Mouse (Mus musculus) heart, embryonic 13.5 days (tissue): ENCODE measurements around the gene Zfp646. TPM values are rescaled to one million over a fixed set of nuclear protein-coding genes. Genes with fewer than 3 reads are reported as not detected.

ENCODE experiments used
- ATAC-seq: fragments of 200-750 bp; cut with Nextera tagmentation; 2 replicates; pipeline ENCODE4 v1.8.0; 2017; ENCODE audit warnings: moderate TSS enrichment; ENCODE audit not compliant: insufficient number of reproducible peaks, low FRiP score, low TSS enrichment; ENCODE audit errors: extremely low read depth
- H3K27ac ChIP-seq: fragments of 300-500 bp; sonication (generic); replicated peaks from 2 replicates; pipeline ENCODE4 v1.5.1; 2015; ENCODE audit warnings: moderate library complexity, mild to moderate bottlenecking, inconsistent platforms
- H3K27me3 ChIP-seq: fragments of 300-500 bp; sonication (generic); replicated peaks from 2 replicates; pipeline ENCODE4 v1.6.1; 2015; ENCODE audit warnings: mild to moderate bottlenecking, inconsistent platforms
- H3K36me3 ChIP-seq: fragments of 300-500 bp; sonication (generic); 2 replicates; pipeline ENCODE4 v1.6.1; 2015; ENCODE audit warnings: mild to moderate bottlenecking, inconsistent platforms
- H3K4me1 ChIP-seq: fragments of 300-500 bp; sonication (generic); 2 replicates; pipeline ENCODE4 v1.6.1; 2015; ENCODE audit warnings: inconsistent platforms
- H3K4me2 ChIP-seq: fragments of 300-500 bp; sonication (generic); 2 replicates; pipeline ENCODE4 v1.6.1; 2015; ENCODE audit warnings: inconsistent platforms, mild to moderate bottlenecking, moderate library complexity
- H3K4me3 ChIP-seq: fragments of 300-500 bp; sonication (generic); 2 replicates; pipeline ENCODE4 v1.5.1; 2015; ENCODE audit warnings: moderate library complexity, mild to moderate bottlenecking, inconsistent platforms
- H3K9ac ChIP-seq: fragments of 300-500 bp; sonication (generic); 2 replicates; pipeline ENCODE4 v1.6.1; 2015; ENCODE audit warnings: inconsistent platforms, mild to moderate bottlenecking, moderate library complexity
- H3K9me3 ChIP-seq: fragments of 300-500 bp; sonication (generic); 2 replicates; pipeline ENCODE4 v1.6.1; 2016; ENCODE audit warnings: inconsistent platforms
- WGBS: fragments of 180-500 bp; shearing (Covaris S2); methylation state at CpG from one replicate; pipeline ENCODE4 v1.1.7; 2015; ENCODE audit warnings: mixed read lengths; 5-methylcytosine and 5-hydroxymethylcytosine counted together
- polyA plus RNA-seq: library from polyadenylated mRNA; unstranded; fragments of >200 nt; fragmentation: Nextera tagmentation; extraction: Ambion mirVana; gene quantifications from 2 replicates; pipeline ENCODE4 v1.2.1, GENCODE M21; 2015

Gene Zfp646
- polyA plus RNA-seq, 1 experiment from 2014 or later = 6.6 TPM

DNA sequence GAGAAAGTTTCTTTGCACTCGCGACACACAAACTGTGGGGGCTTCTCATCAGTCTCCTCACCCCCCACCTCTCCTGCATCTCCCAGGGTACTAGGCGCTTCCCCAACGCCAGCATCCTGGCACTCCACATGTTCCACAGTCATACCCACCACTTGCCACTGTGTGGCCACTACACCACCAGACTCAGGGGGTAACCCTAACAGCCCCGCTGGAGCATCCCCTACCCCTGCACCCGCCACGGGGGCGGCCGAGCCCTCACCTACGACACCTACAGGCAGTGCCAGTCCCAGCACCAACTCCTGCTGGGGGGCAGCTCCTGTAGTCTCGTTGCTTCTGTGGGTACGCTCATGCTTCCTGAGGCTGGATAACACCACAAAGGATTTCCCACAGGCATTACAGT lies 9.6 kb upstream of the Zfp646 start:
- 92% methylated on average over 12 of the region's 12 CpGs for WGBS
- Histone ChIP-seq H3K27me3 (no peaks in the 10 kb centered on the region), H3K36me3 (peaks cover 56% of the 10 kb centered on the region), H3K4me2 (no peak overlapping the region), H3K27ac (no peak overlapping the region), H3K4me1 (peaks cover 8% of the 10 kb centered on the region; the same call in 1 of the 2 replicates), H3K9ac (no peak overlapping the region), H3K9me3 (no peaks in the 10 kb centered on the region), H3K4me3 (no peak overlapping the region)
- ATAC-seq = no peak

DNA sequence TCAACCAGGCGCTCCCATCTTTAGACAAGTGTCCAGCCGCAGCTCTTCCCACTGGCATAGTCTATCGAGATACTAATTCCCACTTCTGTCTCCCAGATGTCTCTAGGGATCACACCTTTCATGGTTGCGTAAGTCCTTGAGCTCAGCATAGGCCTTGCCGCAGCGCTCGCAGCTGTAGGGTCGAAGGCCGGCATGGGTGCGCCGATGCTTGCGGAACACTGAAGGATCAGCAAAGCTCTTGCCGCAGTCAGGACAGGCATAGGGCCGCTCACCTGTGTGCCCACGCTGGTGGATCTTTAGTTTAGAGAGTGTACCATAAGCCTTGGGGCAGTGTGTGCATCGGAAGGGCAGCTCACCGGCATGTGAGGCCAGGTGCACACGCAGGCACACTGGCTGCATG lies 8.4 kb upstream of the Zfp646 start:
- H3K9ac ChIP-seq = no peak overlapping the region
- peaks cover 8% of the 10 kb centered on the region; the same call in 1 of the 2 replicates for H3K4me1 ChIP-seq
- H3K4me3 ChIP-seq = no peak overlapping the region
- H3K27ac ChIP-seq = no peak overlapping the region
- no peak overlapping the region for H3K4me2 ChIP-seq
- no peak for ATAC-seq
- no peaks in the 10 kb centered on the region for H3K27me3 ChIP-seq
- WGBS = 95% methylated on average over 18 of the region's 18 CpGs
- no peaks in the 10 kb centered on the region for H3K9me3 ChIP-seq
- H3K36me3 ChIP-seq = peaks cover 64% of the 10 kb centered on the region

DNA sequence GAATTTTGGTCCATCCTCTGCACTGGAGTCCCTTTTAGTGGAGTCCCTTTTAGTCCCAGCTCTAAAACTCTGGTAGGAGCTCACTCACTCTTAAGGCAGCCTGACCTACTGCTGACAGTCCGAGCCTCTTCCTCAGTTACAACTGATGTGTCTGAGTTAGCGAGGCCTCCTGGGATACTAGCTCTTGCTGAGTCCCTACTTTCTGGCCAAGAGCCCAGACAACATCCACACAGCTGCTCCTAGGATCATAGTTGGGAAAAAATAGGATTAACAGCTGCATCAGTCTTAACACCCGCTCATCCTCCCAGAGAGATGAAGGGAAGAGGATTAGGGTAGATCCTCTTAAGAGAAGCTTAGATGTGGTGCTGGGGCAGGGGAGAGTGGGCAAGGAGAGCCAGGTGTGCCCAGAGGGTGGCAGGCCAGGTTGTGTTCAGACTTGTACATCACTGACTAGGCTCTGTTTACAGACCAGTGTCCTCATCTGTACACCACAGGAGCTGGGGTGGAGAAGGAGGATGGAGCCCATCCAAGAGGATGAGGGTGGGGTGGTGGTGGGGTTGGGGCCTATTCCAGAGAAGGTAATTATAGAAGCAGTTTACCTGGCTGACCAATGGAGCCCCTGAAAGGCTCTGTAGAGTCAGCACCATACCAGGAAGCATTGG lies 6.7 kb upstream of the Zfp646 start:
- no peak for ATAC-seq
- Histone ChIP-seq H3K36me3 (peaks cover 71% of the 10 kb centered on the region), H3K27ac (no peak overlapping the region), H3K9me3 (no peaks in the 10 kb centered on the region), H3K4me1 (peaks cover 22% of the 10 kb centered on the region), H3K27me3 (no peaks in the 10 kb centered on the region), H3K9ac (no peak overlapping the region), H3K4me3 (no peak overlapping the region), H3K4me2 (no peak overlapping the region)
- 63% methylated on average over 3 of the region's 3 CpGs for WGBS

DNA sequence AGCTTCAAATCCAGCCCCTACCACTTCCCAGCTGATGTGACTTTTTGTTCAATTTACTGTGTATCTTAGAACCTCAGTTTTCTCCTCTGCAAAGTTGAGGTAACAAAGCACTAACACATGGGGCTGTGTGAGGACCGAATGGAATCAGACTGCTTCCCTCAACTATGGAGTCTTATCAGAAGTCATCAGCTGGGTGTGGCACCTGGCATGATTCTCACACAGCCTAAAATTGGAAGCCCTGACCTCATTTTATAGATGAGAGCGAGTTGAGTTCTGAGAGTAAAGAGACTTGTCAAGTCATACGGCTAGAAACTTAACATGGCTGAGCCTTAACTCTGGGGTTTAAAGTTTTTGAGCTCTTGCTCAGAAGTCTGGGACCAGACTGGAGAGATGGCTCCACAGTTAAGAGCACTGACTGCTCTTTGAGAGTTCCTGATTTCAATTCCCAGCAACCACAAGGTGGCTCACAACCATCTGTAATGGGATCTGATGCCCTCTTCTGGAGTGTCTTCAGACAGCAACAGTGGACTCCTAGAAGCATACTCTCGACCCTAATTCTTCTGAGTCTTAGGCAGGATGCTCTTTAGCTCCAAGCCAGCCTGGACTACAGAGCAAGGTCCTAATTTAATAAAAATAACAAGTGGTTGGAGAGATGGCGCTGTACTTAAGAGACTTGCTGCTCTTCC lies 5.7 kb upstream of the Zfp646 start:
- Histone ChIP-seq H3K27ac (no peak overlapping the region), H3K4me1 (peaks cover 30% of the 10 kb centered on the region), H3K27me3 (no peaks in the 10 kb centered on the region), H3K4me2 (no peak overlapping the region), H3K36me3 (peaks cover 61% of the 10 kb centered on the region), H3K9me3 (no peaks in the 10 kb centered on the region), H3K4me3 (no peak overlapping the region), H3K9ac (no peak overlapping the region)
- no peak for ATAC-seq
- 76% methylated on average over 5 of the region's 5 CpGs for WGBS

DNA sequence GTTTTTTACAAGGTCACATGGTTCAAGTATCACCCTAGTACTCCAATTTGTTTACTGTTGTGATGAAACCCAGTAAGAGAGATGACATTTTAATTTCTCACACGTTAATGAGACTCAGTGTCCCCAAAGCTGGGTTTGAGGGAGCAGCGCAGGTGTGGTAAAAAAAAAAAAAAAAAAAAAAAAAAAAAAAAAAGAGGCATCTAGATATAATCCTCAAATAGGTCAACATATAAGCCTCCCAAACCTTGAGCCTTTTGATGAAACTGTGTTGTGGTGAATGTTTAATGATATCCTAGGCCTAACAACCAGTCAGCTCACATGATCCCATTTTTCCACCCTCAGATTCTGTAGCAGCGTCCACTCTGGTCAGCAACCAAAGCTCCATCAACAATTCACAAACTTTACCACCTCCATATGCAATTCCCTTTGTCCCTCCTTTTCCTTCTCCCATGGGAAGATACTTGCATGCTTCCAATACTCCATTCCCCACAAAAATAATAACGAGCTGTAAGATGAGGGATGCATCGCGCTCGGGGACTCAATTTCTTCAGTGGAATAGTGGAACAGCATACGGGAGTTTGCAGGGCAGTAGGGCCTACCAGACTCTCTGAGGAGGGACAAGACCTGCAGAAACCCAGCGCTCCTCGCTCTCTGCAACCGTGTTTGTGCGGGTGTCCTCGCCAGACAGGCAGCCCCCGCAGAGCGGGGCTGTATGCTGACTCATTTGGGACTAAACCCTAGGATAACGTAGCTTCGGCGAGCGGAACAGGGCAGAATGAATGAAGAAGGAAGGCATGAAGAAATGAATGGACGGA lies 1.0 kb upstream of the Zfp646 start:
- 5% methylated on average over 20 of the region's 20 CpGs for WGBS
- H3K36me3 ChIP-seq = peaks cover 53% of the 10 kb centered on the region
- H3K9me3 ChIP-seq = no peaks in the 10 kb centered on the region
- H3K4me2 ChIP-seq = peak overlapping the region; percentile 95
- peak overlapping the region; percentile 97 for H3K4me3 ChIP-seq
- peak overlapping the region; percentile 99 for H3K27ac ChIP-seq
- H3K9ac ChIP-seq = peak overlapping the region; percentile 98
- no peaks in the 10 kb centered on the region for H3K27me3 ChIP-seq
- no peak for ATAC-seq
- peaks cover 31% of the 10 kb centered on the region for H3K4me1 ChIP-seq

DNA sequence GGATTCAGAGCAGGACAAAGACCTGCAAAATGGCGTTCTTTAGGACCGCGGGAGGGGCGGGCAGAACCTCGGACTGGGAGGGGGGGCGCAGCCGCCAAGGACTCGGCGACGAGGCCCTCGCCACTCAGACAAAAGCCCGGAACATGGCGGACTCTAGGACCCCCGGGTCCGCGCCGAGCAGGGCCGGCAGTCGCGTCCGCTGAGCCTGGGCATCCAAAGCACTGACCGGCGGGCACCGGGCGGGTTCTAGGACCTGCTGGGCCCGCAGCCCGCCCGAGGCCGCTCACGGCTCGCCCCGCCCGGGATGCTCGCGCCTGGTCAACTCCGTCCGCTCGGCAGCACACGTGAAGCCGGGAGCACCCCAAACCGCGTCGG lies 407 bp upstream of the Zfp646 start:
- H3K27me3 ChIP-seq = no peaks in the 10 kb centered on the region
- H3K9me3 ChIP-seq = no peaks in the 10 kb centered on the region
- H3K4me1 ChIP-seq = peaks cover 31% of the 10 kb centered on the region
- H3K36me3 ChIP-seq = peaks cover 54% of the 10 kb centered on the region
- ATAC-seq = peak; percentile 86
- peak overlapping the region; percentile 98 for H3K9ac ChIP-seq
- H3K27ac ChIP-seq = peak overlapping the region; percentile 99
- H3K4me3 ChIP-seq = peak overlapping the region; percentile 97
- WGBS = under 1% methylated on average over 43 of the region's 43 CpGs
- H3K4me2 ChIP-seq = peak overlapping the region; percentile 95

DNA sequence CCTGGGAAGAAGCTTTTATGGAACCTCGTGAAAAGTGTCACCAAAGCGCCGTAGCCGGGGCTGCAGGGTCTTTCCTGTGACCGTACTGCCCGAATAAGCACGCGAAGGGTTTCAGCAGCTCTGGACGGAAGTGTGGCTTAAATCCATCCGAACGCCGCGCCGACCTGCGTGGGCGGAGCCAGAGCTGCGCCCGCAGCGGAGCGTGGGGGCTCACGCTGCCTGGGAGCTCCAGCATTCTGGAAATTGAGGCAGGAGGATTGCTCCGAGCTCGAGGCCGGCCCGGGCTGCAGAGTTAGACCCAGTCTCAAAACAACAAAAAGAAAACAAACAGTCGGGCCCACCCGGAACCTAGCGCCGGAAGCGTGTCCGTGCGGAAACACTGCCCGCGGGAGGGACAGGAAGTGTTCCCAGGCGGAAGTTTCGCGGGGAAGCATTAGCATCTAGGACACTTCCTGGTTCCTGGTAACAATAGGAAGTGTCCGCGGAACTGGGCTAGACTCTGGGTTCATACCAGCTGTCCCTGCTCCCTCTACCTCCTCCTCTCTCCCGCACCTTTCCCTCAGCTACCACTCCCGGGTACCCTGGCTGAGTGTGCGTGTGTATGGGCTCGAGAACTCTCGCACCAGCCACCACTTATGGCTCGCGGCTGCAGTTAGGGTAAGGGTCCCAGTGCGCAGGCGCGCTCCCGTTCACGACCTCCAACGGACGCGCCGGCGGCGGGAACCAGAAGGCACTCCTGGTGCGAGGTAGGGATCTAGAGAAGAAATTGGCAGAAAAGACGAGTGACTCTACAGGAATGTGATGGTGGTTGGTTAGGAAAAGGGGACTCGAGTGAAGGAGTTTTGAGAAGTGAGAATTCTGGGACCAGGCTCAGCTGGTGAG lies 687 bp downstream of the Zfp646 start, which contains the start of gene Zfp668:
Zfp668 (minus strand) TSS at position 362 of the 882 bp plus-strand sequence.
- H3K27ac ChIP-seq = peak within 1 kb of the TSS; percentile 99
- H3K4me2 ChIP-seq = peak within 1 kb of the TSS; percentile 95
- H3K9ac ChIP-seq = peak within 1 kb of the TSS; percentile 98
- H3K9me3 ChIP-seq = no peaks in the 10 kb centered on the region
- H3K36me3 ChIP-seq = peaks cover 55% of the 10 kb centered on the region
- H3K4me3 ChIP-seq = peak within 1 kb of the TSS; percentile 97
- no peaks in the 10 kb centered on the region for H3K27me3 ChIP-seq
- WGBS = 1% methylated on average over 60 of the region's 60 CpGs
- ATAC-seq = peak; percentile 68
- H3K4me1 ChIP-seq = peaks cover 32% of the 10 kb centered on the region

DNA sequence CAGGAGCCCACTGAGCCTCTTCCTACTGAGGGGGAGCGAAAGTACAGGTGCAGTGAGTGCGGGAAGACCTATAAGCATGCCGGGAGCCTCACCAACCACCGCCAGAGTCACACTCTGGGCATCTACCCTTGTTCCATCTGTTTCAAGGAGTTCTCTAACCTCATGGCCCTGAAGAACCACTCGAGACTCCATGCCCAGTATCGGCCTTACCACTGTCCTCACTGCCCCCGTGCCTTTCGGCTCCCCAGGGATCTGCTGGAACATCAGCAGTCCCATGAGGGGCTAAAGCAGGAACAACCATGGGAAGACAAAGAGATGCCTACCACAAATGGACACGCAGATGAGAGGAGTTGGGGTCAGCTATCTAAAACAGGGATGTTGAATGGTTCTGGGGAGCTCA lies 3.3 kb downstream of the Zfp646 start:
- WGBS = 96% methylated on average over 9 of the region's 9 CpGs
- Histone ChIP-seq H3K9me3 (no peaks in the 10 kb centered on the region), H3K9ac (no peak overlapping the region), H3K4me3 (no peak overlapping the region), H3K4me2 (no peak overlapping the region), H3K36me3 (peaks cover 66% of the 10 kb centered on the region), H3K27ac (no peak overlapping the region), H3K4me1 (peaks cover 40% of the 10 kb centered on the region), H3K27me3 (no peaks in the 10 kb centered on the region)
- no peak for ATAC-seq

DNA sequence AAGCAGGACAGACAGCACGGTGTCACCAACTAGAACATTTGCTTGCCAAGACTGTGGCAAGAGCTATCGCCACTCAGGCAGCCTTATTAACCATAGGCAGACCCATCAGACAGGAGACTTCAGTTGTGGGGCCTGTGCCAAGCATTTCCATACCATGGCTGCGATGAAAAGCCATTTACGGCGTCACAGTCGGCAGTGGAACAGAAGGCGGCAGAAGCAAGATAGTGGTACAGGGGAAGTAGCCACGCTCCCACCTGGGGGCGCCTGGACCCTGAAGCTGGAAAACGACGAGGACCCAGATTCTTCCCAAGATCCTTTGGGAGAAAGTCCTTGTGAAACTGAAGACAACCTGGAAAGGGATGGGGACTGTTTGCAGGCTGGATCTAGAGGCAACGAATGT lies 4.4 kb downstream of the Zfp646 start:
- Histone ChIP-seq H3K4me2 (no peak overlapping the region), H3K9ac (no peak overlapping the region), H3K36me3 (peaks cover 78% of the 10 kb centered on the region), H3K4me1 (peaks cover 41% of the 10 kb centered on the region), H3K4me3 (no peak overlapping the region), H3K27ac (no peak overlapping the region), H3K9me3 (no peaks in the 10 kb centered on the region), H3K27me3 (no peaks in the 10 kb centered on the region)
- no peak for ATAC-seq
- WGBS = 79% methylated on average over 12 of the region's 12 CpGs

DNA sequence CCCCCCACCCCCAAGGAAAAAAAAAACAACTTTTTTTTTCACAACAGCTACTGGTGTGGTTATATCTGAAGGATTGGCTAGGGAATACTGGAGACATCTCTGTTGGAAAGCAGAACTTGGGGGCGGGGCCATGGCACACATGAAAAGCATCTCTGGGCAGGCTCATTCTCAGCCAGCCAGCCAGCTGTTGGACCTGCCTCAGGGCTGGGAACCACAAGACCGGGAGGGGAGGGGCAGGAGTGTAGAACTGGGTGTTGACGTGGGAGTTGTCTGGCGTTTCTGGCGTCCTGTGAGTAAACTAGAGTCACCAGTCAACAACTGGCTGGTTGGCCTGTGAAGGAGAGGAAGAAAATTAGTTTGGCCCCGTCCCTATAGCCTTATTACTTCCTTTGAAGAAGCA lies 9.9 kb downstream of the Zfp646 start:
- Histone ChIP-seq H3K4me2 (no peak overlapping the region), H3K4me1 (peaks cover 48% of the 10 kb centered on the region), H3K36me3 (peaks cover 94% of the 10 kb centered on the region), H3K9ac (peak overlapping the region; percentile 30; the same call in 1 of the 2 replicates), H3K4me3 (no peak overlapping the region), H3K9me3 (no peaks in the 10 kb centered on the region), H3K27me3 (no peaks in the 10 kb centered on the region), H3K27ac (no peak overlapping the region)
- no peak for ATAC-seq
- WGBS = 66% methylated on average over 6 of the region's 6 CpGs
